ENCODE assay signal across 11 mouse cellular contexts in the genomic region with DNA sequence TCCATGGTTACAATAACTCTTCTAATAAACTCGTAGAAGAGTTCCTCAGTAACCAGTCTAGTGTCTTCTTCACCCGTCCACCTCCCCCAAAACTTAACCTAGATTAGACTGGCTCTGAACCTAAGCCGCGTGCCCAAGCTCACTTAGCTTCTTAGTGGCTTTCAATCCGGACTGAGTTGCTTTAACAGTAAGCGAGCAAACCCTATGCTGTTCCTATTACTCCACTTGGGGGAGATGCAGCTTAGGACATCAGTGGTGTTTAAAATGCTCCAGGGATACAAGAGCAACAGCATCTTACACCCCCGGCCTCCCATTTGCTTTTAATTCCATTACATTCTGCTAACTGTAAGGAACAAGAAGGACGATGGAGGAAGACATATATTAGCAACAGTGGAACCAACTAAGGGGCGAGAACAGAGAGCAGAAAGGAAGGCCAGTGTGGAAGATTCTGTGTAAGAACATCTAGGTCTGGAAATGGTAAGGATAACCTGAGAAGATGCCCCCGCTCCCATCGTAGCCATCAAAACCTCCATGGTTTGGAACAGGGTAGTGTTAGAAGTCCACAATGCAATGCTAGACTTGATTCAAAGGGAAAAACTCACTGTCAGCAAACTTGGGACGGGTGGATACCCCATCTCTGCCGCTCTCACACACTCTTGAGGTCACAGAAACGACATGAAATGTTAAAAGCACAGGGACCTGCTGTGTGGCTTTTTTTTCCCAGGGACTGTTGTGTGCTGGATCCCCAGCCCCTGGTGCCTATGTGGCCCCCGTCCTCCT.
DNase-seq lines count a peak whose midpoint lies in the region; TF ChIP-seq lines count a peak whose summit lies in the region.
"Had no signal": no experiment of that assay in that cellular context is flagged by ENCODE, and none has a peak within 500 bp of the region (broad histone marks: within the 10 kb centered on the region; RNA-seq: fewer than 3 reads in every experiment).

No protein-coding gene starts in this region.

- H3K4me1 ChIP-seq in cortical plate, adult 2 months (ENCODE audit: control insufficient read depth, insufficient read depth, low read length), result peaks cover 1% of the 10 kb centered on the region; the same call in 1 of the 2 replicates
- H3K4me1 ChIP-seq: liver, embryonic 13.5 days had no signal

- intact Hi-C loops in heart, postnatal 36 days (cut with DNase I), result no loop called here
- intact Hi-C loops in left cerebral cortex, adult 2 months (cut with DNase I), result no loop called here

- H3K4me3 ChIP-seq in left cerebral cortex, adult 2 months, result no peak overlapping the region
- H3K4me3 ChIP-seq in cortical plate, adult 2 months (ENCODE audit: insufficient read depth, low read length), result no peak overlapping the region
- H3K4me3 ChIP-seq: liver, embryonic 13.5 days had no signal

- DNase-seq in heart, adult 11 months, result peak; percentile 82
- DNase-seq in heart, postnatal 36 days, result no peak
- no peak for DNase-seq in left cerebral cortex, adult 2 months (ENCODE audit: extremely low spot score in 1 of 2, low spot score in 2 of 2)
- DNase-seq in left cerebral cortex, adult 11 months (ENCODE audit: low spot score), result no peak
- DNase-seq in A20 (ENCODE audit: low read depth, low spot score), result peak; percentile 9
- no peak for DNase-seq in thymus, postnatal 36 days
- DNase-seq in left cerebral cortex, adult 18-20 months (ENCODE audit: low spot score in 2 of 2), result no peak
- DNase-seq: gastrocnemius, postnatal 10 days; liver, embryonic 13.5 days; thymus, postnatal 4 days had no signal

- TF ChIP-seq CTCF in left cerebral cortex, adult 2 months (IDR thresholded peaks at IDR 0.05), result peak; percentile 63
- peak; percentile 70 for TF ChIP-seq CTCF in cortical plate, adult 2 months (IDR thresholded peaks at IDR 0.05; ENCODE audit: extremely low read depth, insufficient read depth, low read length)

- no peak overlapping the region for H3K27ac ChIP-seq in left cerebral cortex, adult 2 months
- H3K27ac ChIP-seq in cortical plate, adult 2 months (ENCODE audit: insufficient read depth, low read length), result no peak overlapping the region
- H3K27ac ChIP-seq: liver, embryonic 13.5 days had no signal

- no peak for TF ChIP-seq POLR2A in cortical plate, adult 2 months (IDR thresholded peaks at IDR 0.05; ENCODE audit: extremely low read depth, insufficient read depth, low read length)

Comparison
In these comparisons a context has a peak if more than half of its experiments do, and no peak if none do; other contexts are left out.
1. DNase-seq: peak in heart, adult 11 months (single experiment) and A20 (single experiment); none in heart, postnatal 36 days (0 of 2), left cerebral cortex, adult 2 months (0 of 2), left cerebral cortex, adult 11 months (single experiment), thymus, postnatal 36 days (0 of 2) and left cerebral cortex, adult 18-20 months (0 of 2).